Mouse (Mus musculus) liver, embryonic 11.5 days (tissue): ENCODE measurements at regions not wholly inside any gene's neighbourhood (a gene's known extent, or its start where the extent isn't known, plus 50 kb on each side); places are given as distances from the start of the nearest gene placed in this dataset.

Experiments
- ATAC-seq: fragments of 200-750 bp; cut with Nextera tagmentation; replicated peaks from 2 replicates; pipeline ENCODE4 v1.8.0; 2017; ENCODE audit warnings: moderate number of reproducible peaks, mild to moderate bottlenecking, moderate TSS enrichment, moderate library complexity; ENCODE audit not compliant: low FRiP score
- DNase-seq: peaks from one replicate; pipeline ENCODE4 v3.0.0-alpha.2; 2017; ENCODE audit warnings: low spot score
- H3K27ac ChIP-seq: fragments of 300-500 bp; sonication (generic); 2 replicates; pipeline ENCODE4 v1.5.1; 2014; ENCODE audit warnings: mild to moderate bottlenecking, low read depth, low read length, control low read depth
- H3K27me3 ChIP-seq: fragments of 300-500 bp; sonication (generic); replicated peaks from 2 replicates; pipeline ENCODE4 v1.6.1; 2014; ENCODE audit warnings: low read length, mixed read lengths; ENCODE audit not compliant: control insufficient read depth, insufficient read depth
- H3K36me3 ChIP-seq: fragments of 300-500 bp; sonication (generic); 2 replicates; pipeline ENCODE4 v1.6.1; 2014; ENCODE audit warnings: mild to moderate bottlenecking, low read length, moderate library complexity, mixed read lengths; ENCODE audit not compliant: control insufficient read depth, insufficient read depth
- H3K4me1 ChIP-seq: fragments of 300-500 bp; sonication (generic); replicated peaks from 2 replicates; pipeline ENCODE4 v1.6.1; 2014; ENCODE audit warnings: low read length, mixed read lengths; ENCODE audit not compliant: control insufficient read depth, insufficient read depth
- H3K4me2 ChIP-seq: fragments of 300-500 bp; sonication (generic); 2 replicates; pipeline ENCODE4 v1.6.1; 2014; ENCODE audit warnings: mild to moderate bottlenecking, control low read depth, moderate library complexity
- H3K4me3 ChIP-seq: fragments of 300-500 bp; sonication (generic); 2 replicates; pipeline ENCODE4 v1.5.1; 2014; ENCODE audit warnings: low read depth, low read length, control low read depth
- H3K9ac ChIP-seq: fragments of 300-500 bp; sonication (generic); 2 replicates; pipeline ENCODE4 v1.6.1; 2014; ENCODE audit warnings: low read depth, low read length, control low read depth
- H3K9me3 ChIP-seq: fragments of 300-500 bp; sonication (generic); 2 replicates; pipeline ENCODE4 v1.6.1; 2016; ENCODE audit warnings: low read length, inconsistent platforms, mixed read lengths; ENCODE audit not compliant: control insufficient read depth
- WGBS: fragments of 180-500 bp; shearing (Covaris S2); extraction: QIAGEN DNeasy Blood & Tissue Kit; methylation state at CpG from one replicate; pipeline ENCODE4 v1.1.7; 2014; 5-methylcytosine and 5-hydroxymethylcytosine counted together

GRCm38 (mm10) chr14:73453164-73453563 lies 56.7 kb upstream of the Med4 start:
- no peak for DNase-seq
- Histone ChIP-seq H3K36me3 (no peaks in the 10 kb centered on the region), H3K27me3 (no peaks in the 10 kb centered on the region), H3K27ac (0 out of 2 replicates have a peak overlapping the region, but pooled peaks have one; percentile 19), H3K9ac (no peak overlapping the region), H3K4me1 (no peaks in the 10 kb centered on the region), H3K4me3 (no peak overlapping the region), H3K4me2 (no peak overlapping the region), H3K9me3 (no peaks in the 10 kb centered on the region)
- no peak for ATAC-seq
- whole genome bisulfite sequencing = 60% methylated on average over 12 of the region's 12 CpGs

GRCm38 (mm10) chr14:73452321-73453082 lies 57.3 kb upstream of the Med4 start:
- ATAC-seq = 0 out of 2 replicates have a peak, but pooled peaks have one; percentile 41
- H3K27ac ChIP-seq = 0 out of 2 replicates have a peak overlapping the region, but pooled peaks have one; percentile 19

GRCm38 (mm10) chr14:73451291-73452045 lies 58.4 kb upstream of the Med4 start:
- no peaks in the 10 kb centered on the region for H3K9me3 ChIP-seq
- DNase-seq = no peak
- ATAC-seq = no peak
- H3K27ac ChIP-seq = no peak overlapping the region
- no peaks in the 10 kb centered on the region for H3K27me3 ChIP-seq
- H3K4me3 ChIP-seq = no peak overlapping the region
- H3K4me1 ChIP-seq = peaks cover 2% of the 10 kb centered on the region; the same call in 1 of the 2 replicates
- no peaks in the 10 kb centered on the region for H3K36me3 ChIP-seq
- no peak overlapping the region for H3K4me2 ChIP-seq
- no peak overlapping the region for H3K9ac ChIP-seq
- WGBS = 78% methylated on average over 9 of the region's 9 CpGs

More at GRCm38 (mm10) chr14:73452321-73453082, 57.3 kb upstream of the Med4 start:
- no peak overlapping the region for H3K9ac ChIP-seq
- H3K4me3 ChIP-seq = no peak overlapping the region
- H3K36me3 ChIP-seq = no peaks in the 10 kb centered on the region
- WGBS = 75% methylated on average over 7 of the region's 7 CpGs
- H3K4me1 ChIP-seq = no peaks in the 10 kb centered on the region
- H3K4me2 ChIP-seq = no peak overlapping the region
- no peaks in the 10 kb centered on the region for H3K27me3 ChIP-seq
- H3K9me3 ChIP-seq = no peaks in the 10 kb centered on the region
- no peak for DNase-seq

- Histone ChIP-seq H3K4me1 (peaks cover 5% of the 10 kb centered on the region; the same call in 1 of the 2 replicates), H3K4me2 (no peak overlapping the region), H3K4me3 (no peak overlapping the region), H3K27me3 (no peaks in the 10 kb centered on the region), H3K9me3 (no peaks in the 10 kb centered on the region), H3K9ac (no peak overlapping the region), H3K27ac (no peak overlapping the region), H3K36me3 (no peaks in the 10 kb centered on the region)
- no peak for DNase-seq
- no peak for ATAC-seq
- WGBS = 77% methylated on average over 6 of the region's 6 CpGs
These were observed 59.8 kb upstream of the Med4 start for GRCm38 (mm10) chr14:73449901-73450495.

- H3K9ac ChIP-seq = no peak overlapping the region
- H3K36me3 ChIP-seq = no peaks in the 10 kb centered on the region
- ATAC-seq (no peak), DNase-seq (no peak)
- H3K4me2 ChIP-seq = no peak overlapping the region
- WGBS = 80% methylated on average over 10 of the region's 10 CpGs
- no peaks in the 10 kb centered on the region for H3K9me3 ChIP-seq
- H3K27me3 ChIP-seq = no peaks in the 10 kb centered on the region
- H3K4me1 ChIP-seq = peaks cover 7% of the 10 kb centered on the region; the same call in 1 of the 2 replicates
- no peak overlapping the region for H3K27ac ChIP-seq
- H3K4me3 ChIP-seq = no peak overlapping the region
These were observed 60.7 kb upstream of the Med4 start for GRCm38 (mm10) chr14:73449111-73449510.

GRCm38 (mm10) chr14:73445508-73446256 lies 60.6 kb upstream of the Itm2b start:
- Histone ChIP-seq H3K9ac (no peak overlapping the region), H3K4me3 (no peak overlapping the region), H3K27ac (peak overlapping the region; percentile 53; the same call in 1 of the 2 replicates), H3K4me1 (peaks cover 7% of the 10 kb centered on the region; the same call in 1 of the 2 replicates), H3K36me3 (no peaks in the 10 kb centered on the region), H3K4me2 (no peak overlapping the region), H3K27me3 (no peaks in the 10 kb centered on the region), H3K9me3 (no peaks in the 10 kb centered on the region)
- no peak; the same call in 1 of the 2 replicates for ATAC-seq
- DNase-seq = no peak
- 64% methylated on average over 6 of the region's 6 CpGs for WGBS

- H3K27me3 ChIP-seq = no peaks in the 10 kb centered on the region
- H3K4me1 ChIP-seq = peaks cover 7% of the 10 kb centered on the region; the same call in 1 of the 2 replicates
- no peaks in the 10 kb centered on the region for H3K36me3 ChIP-seq
- DNase-seq (no peak), ATAC-seq (0 out of 2 replicates have a peak, but pooled peaks have one; percentile 30)
- no peak overlapping the region for H3K4me3 ChIP-seq
- no peaks in the 10 kb centered on the region for H3K9me3 ChIP-seq
- H3K4me2 ChIP-seq = no peak overlapping the region
- WGBS = 58% methylated on average over 3 of the region's 3 CpGs
- no peak overlapping the region for H3K27ac ChIP-seq
- H3K9ac ChIP-seq = no peak overlapping the region
These were observed 59.6 kb upstream of the Itm2b start for GRCm38 (mm10) chr14:73444733-73445132.
